Mouse (Mus musculus) hindbrain, embryonic 16.5 days (tissue): ENCODE measurements around the gene Slc4a4. TPM values are rescaled to one million over a fixed set of nuclear protein-coding genes. Genes with fewer than 3 reads are reported as not detected.

ENCODE experiments used
- ATAC-seq: fragments of 200-750 bp; cut with Nextera tagmentation; 2 replicates; pipeline ENCODE4 v1.8.0; 2017; ENCODE audit warnings: moderate TSS enrichment, moderate library complexity
- H3K27ac ChIP-seq: fragments of 300-500 bp; sonication (generic); 2 replicates; pipeline ENCODE4 v1.5.1; 2014; ENCODE audit warnings: low read depth, mild to moderate bottlenecking, control low read depth, low read length, moderate library complexity
- H3K27me3 ChIP-seq: fragments of 300-500 bp; sonication (generic); replicated peaks from 2 replicates; pipeline ENCODE4 v1.6.1; 2014; ENCODE audit warnings: low read length; ENCODE audit not compliant: control insufficient read depth, insufficient read depth
- H3K36me3 ChIP-seq: fragments of 300-500 bp; sonication (generic); 2 replicates; pipeline ENCODE4 v1.6.1; 2014; ENCODE audit warnings: mild to moderate bottlenecking, low read length, moderate library complexity, mixed read lengths; ENCODE audit not compliant: control insufficient read depth, insufficient read depth
- H3K4me1 ChIP-seq: fragments of 300-500 bp; sonication (generic); 2 replicates; pipeline ENCODE4 v1.6.1; 2014; ENCODE audit warnings: low read depth, low read length; ENCODE audit not compliant: control insufficient read depth, insufficient read depth
- H3K4me2 ChIP-seq: fragments of 300-500 bp; sonication (generic); 2 replicates; pipeline ENCODE4 v1.6.1; 2014; ENCODE audit warnings: mild to moderate bottlenecking, low read length, control low read depth, moderate library complexity
- H3K4me3 ChIP-seq: fragments of 300-500 bp; sonication (generic); 2 replicates; pipeline ENCODE4 v1.5.1; 2014; ENCODE audit warnings: mild to moderate bottlenecking, low read length, control low read depth, moderate library complexity
- H3K9ac ChIP-seq: fragments of 300-500 bp; sonication (generic); 2 replicates; pipeline ENCODE4 v1.6.1; 2014; ENCODE audit warnings: low read depth, mild to moderate bottlenecking, control low read depth, low read length, moderate library complexity
- H3K9me3 ChIP-seq: fragments of 300-500 bp; sonication (generic); 2 replicates; pipeline ENCODE4 v1.6.1; 2014; ENCODE audit warnings: mild to moderate bottlenecking, low read length, moderate library complexity; ENCODE audit not compliant: control insufficient read depth
- WGBS: fragments of 180-500 bp; shearing (Covaris S2); extraction: QIAGEN DNeasy Blood & Tissue Kit; methylation state at CpG from one replicate; pipeline ENCODE4 v1.1.7; 2014; 5-methylcytosine and 5-hydroxymethylcytosine counted together
- polyA plus RNA-seq: library from polyadenylated mRNA; unstranded; fragments of >200 nt; fragmentation: Nextera tagmentation; extraction: Ambion mirVana; gene quantifications from 2 replicates; pipeline ENCODE4 v1.2.1, GENCODE M21; 2015

Slc4a4 gene
- polyA plus RNA-seq, 1 experiment from 2014 or later, result 9.1 TPM

DNA sequence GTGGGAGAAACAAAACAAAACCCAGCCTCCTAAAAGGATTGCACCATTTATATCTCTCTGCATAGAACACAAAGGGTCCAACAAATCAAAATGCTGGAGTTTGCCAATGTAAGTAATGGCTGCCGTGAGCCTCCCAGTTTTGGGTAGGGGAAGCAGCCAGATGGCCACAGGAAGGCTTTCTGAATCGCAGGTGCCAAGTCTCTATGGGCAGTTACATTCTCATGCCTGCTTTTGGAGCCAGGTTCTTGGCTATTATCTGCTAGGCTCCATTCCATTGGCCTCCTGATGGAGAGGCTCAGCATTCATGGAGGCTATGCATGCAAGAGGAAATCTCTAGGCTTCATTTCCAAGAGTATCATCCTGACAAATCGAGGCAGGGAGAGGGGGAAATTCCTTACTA, 169.0 kb downstream of the Slc4a4 start:
- H3K27me3 ChIP-seq, result no peaks in the 10 kb centered on the region
- H3K9me3 ChIP-seq, result no peaks in the 10 kb centered on the region
- no peak overlapping the region for H3K27ac ChIP-seq
- no peak for ATAC-seq
- WGBS, result 75% methylated on average over 3 of the region's 3 CpGs
- H3K4me1 ChIP-seq, result no peaks in the 10 kb centered on the region
- no peaks in the 10 kb centered on the region for H3K36me3 ChIP-seq
- H3K4me3 ChIP-seq, result no peak overlapping the region
- H3K4me2 ChIP-seq, result no peak overlapping the region
- H3K9ac ChIP-seq, result no peak overlapping the region

GRCm38 (mm10) chr5:89056370-89056769, 169.8 kb downstream of the Slc4a4 start:
- H3K4me3 ChIP-seq, result no peak overlapping the region
- no peak overlapping the region for H3K27ac ChIP-seq

DNA sequence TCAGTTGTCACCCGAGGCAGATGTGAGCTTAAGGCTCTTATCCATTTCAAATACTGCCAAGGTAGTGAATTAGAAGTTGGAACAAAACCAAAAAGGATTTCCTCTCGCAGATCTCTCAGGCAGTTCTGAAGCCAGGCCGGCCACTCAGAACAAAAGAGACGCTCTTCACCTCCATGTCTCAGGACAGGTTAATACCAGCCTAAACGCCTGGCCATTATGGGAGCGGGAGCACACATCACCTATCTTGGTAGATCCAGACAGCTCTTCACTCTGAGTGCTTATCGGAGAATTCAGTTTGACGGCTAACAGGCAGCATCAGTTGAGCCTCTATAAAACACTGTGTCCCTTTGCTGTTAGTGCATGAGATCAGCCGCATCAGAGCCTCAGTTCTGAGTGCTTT, 174.5 kb downstream of the Slc4a4 start:
- H3K27me3 ChIP-seq, result no peaks in the 10 kb centered on the region
- no peaks in the 10 kb centered on the region for H3K36me3 ChIP-seq
- no peaks in the 10 kb centered on the region for H3K9me3 ChIP-seq
- H3K4me3 ChIP-seq, result no peak overlapping the region
- no peaks in the 10 kb centered on the region for H3K4me1 ChIP-seq
- no peak overlapping the region for H3K9ac ChIP-seq
- ATAC-seq, result no peak
- H3K27ac ChIP-seq, result no peak overlapping the region
- no peak overlapping the region for H3K4me2 ChIP-seq
- 85% methylated on average over 9 of the region's 9 CpGs for WGBS

More at GRCm38 (mm10) chr5:89056370-89056769, 169.8 kb downstream of the Slc4a4 start:
- Histone ChIP-seq H3K9me3 (no peaks in the 10 kb centered on the region), H3K36me3 (no peaks in the 10 kb centered on the region), H3K9ac (no peak overlapping the region), H3K4me1 (no peaks in the 10 kb centered on the region), H3K27me3 (no peaks in the 10 kb centered on the region), H3K4me2 (no peak overlapping the region)
- 82% methylated on average over 2 of the region's 2 CpGs for WGBS
- ATAC-seq, result no peak

DNA sequence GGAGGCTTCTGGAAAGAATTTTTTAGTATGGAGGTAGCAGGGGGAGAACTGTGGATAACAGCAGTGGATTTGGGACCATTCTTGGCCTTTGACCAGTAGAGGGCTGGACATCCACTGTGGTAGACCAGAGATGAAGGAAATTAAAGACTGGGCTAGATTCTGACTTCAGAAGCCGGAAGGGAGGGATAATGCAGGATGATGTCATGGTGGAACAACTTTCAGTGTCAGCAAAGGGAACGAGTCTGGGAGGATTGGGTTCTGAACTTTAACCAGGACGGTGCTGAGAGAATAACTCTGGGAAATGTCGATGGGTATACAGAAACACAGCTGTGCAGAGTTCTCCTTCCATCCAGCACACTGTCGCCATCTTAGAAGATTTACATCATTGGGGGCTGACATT, 175.7 kb downstream of the Slc4a4 start:
- ATAC-seq, result no peak

DNA sequence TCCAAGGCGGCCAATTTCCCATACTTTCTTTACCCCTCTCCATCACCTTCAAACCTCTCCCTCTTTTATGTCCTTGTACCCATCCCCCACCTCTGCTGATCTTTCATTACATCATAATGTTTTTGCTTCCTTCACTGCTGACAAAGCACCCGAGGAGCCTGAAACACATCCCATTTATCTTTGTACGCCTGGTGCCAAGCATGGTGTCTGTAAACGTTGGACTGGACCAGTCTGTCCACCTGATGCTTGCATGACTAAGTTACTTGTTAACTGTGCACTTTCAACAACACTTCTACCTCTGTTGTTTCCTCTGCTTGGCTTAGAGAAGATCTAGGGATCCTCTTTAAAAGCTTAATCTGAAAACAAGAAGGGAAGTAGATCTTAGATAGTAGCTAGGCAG, 180.5 kb downstream of the Slc4a4 start:
- no peaks in the 10 kb centered on the region for H3K9me3 ChIP-seq
- no peaks in the 10 kb centered on the region for H3K27me3 ChIP-seq
- 73% methylated on average over 4 of the region's 4 CpGs for WGBS
- no peak for ATAC-seq
- no peak overlapping the region for H3K4me3 ChIP-seq
- no peak overlapping the region for H3K9ac ChIP-seq
- no peak overlapping the region for H3K27ac ChIP-seq
- H3K36me3 ChIP-seq, result no peaks in the 10 kb centered on the region
- H3K4me1 ChIP-seq, result no peaks in the 10 kb centered on the region
- H3K4me2 ChIP-seq, result no peak overlapping the region

More for the DNA sequence above, 175.7 kb downstream of the Slc4a4 start:
- Histone ChIP-seq H3K27ac (no peak overlapping the region), H3K27me3 (no peaks in the 10 kb centered on the region), H3K4me1 (no peaks in the 10 kb centered on the region), H3K36me3 (no peaks in the 10 kb centered on the region), H3K9me3 (no peaks in the 10 kb centered on the region), H3K4me3 (no peak overlapping the region), H3K4me2 (no peak overlapping the region), H3K9ac (no peak overlapping the region)
- WGBS, result 88% methylated on average over 5 of the region's 5 CpGs

DNA sequence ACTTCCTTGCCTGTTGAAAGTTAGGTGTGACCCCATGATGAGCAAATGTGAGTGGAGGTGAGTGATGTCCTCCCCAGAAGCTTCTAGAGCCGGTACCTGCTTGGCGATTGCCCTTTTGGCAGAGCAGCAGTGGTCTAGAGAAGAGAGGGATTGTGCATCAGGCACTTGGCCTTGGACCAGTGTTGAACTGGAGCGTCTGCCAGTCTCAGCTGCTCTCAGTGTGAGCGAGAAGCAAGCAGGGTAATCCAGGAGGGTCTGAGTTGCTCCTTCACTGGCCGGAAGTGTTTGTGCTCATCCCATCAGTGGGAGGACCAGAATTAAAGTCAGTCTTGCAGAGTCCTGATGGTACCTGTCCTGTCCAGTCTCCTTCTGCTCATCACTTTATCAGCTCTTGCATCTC, 181.5 kb downstream of the Slc4a4 start:
- H3K9ac ChIP-seq, result no peak overlapping the region
- no peak overlapping the region for H3K27ac ChIP-seq
- ATAC-seq, result no peak
- no peaks in the 10 kb centered on the region for H3K36me3 ChIP-seq
- no peaks in the 10 kb centered on the region for H3K9me3 ChIP-seq
- no peaks in the 10 kb centered on the region for H3K27me3 ChIP-seq
- H3K4me3 ChIP-seq, result no peak overlapping the region
- H3K4me2 ChIP-seq, result no peak overlapping the region
- WGBS, result 82% methylated on average over 5 of the region's 5 CpGs
- H3K4me1 ChIP-seq, result no peaks in the 10 kb centered on the region

GRCm38 (mm10) chr5:89070051-89070450, 183.4 kb downstream of the Slc4a4 start:
- no peak for ATAC-seq
- WGBS, result 92% methylated on average over 3 of the region's 3 CpGs

DNA sequence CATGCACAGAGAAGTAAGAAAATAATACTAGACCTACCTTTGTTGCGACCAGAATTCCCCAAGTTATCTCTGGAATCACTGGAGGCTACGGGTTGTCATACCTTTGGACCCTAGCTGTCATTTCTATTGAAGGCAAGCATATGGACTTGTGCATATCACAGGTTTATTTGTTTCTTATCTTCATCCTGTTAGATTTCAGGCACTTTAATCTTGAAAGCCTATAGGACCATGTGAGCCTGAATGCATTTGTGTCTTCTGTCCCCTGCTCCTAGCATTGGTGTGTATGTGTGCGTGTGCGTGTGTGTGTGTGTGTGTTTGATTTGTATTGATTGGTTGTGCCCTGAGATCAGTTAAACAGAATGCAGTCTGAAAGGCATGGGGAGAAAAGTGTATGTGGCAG, 185.3 kb downstream of the Slc4a4 start:
- H3K27me3 ChIP-seq, result no peaks in the 10 kb centered on the region
- H3K27ac ChIP-seq, result no peak overlapping the region
- H3K4me3 ChIP-seq, result no peak overlapping the region
- no peak for ATAC-seq
- 93% methylated on average over 4 of the region's 4 CpGs for WGBS
- no peaks in the 10 kb centered on the region for H3K36me3 ChIP-seq
- no peaks in the 10 kb centered on the region for H3K9me3 ChIP-seq
- H3K4me2 ChIP-seq, result no peak overlapping the region
- no peak overlapping the region for H3K9ac ChIP-seq
- H3K4me1 ChIP-seq, result no peaks in the 10 kb centered on the region

More at GRCm38 (mm10) chr5:89070051-89070450, 183.4 kb downstream of the Slc4a4 start:
- H3K9ac ChIP-seq, result no peak overlapping the region
- H3K4me3 ChIP-seq, result no peak overlapping the region
- no peaks in the 10 kb centered on the region for H3K4me1 ChIP-seq
- H3K4me2 ChIP-seq, result no peak overlapping the region
- no peak overlapping the region for H3K27ac ChIP-seq
- H3K27me3 ChIP-seq, result no peaks in the 10 kb centered on the region
- no peaks in the 10 kb centered on the region for H3K9me3 ChIP-seq
- H3K36me3 ChIP-seq, result no peaks in the 10 kb centered on the region

DNA sequence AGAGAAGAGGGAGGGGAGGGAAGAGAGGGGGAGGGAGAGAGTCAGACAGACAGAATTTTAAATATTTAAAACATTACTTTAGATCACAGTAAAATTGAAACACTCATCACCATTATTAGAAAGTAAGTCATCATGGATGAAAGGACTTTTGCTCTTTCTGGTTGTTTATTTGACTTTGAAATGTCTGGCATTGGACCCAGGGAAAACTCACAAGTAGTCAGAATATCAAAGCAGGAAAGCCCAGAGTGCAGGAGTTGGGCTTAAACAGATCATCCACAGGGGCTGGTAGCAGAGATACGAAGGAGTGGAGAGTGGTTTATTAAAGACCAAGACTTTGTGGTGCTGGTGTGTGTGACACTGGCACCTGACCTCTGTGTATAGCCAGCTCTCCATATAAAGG, 191.1 kb downstream of the Slc4a4 start:
- Histone ChIP-seq H3K9ac (no peak overlapping the region), H3K36me3 (no peaks in the 10 kb centered on the region), H3K4me2 (no peak overlapping the region), H3K27me3 (no peaks in the 10 kb centered on the region), H3K9me3 (no peaks in the 10 kb centered on the region), H3K27ac (no peak overlapping the region), H3K4me1 (no peaks in the 10 kb centered on the region), H3K4me3 (no peak overlapping the region)
- ATAC-seq, result no peak
- WGBS, result 94% methylated on average over 1 of the region's 1 CpGs

DNA sequence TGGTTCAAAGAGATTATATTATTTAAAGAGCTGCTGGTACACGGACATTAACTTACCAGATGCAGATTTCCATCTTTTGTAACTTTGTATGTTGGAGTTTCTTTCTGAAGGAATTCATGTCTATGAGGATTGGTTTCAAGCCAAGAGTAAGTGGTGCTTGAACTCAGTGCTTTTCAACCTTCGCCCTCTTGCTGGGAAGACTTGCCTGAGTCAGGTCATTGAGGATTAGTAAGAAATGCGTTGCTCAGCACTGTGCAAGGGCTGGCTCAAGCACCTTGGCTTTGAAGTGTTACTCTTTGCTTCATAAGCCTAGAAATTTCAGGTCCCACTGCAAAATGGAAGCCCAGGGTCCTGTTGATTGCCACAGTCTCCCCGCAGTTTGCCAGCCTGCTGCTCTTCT, 196.9 kb downstream of the Slc4a4 start:
- no peak for ATAC-seq
- no peaks in the 10 kb centered on the region for H3K27me3 ChIP-seq
- no peaks in the 10 kb centered on the region for H3K9me3 ChIP-seq
- no peaks in the 10 kb centered on the region for H3K36me3 ChIP-seq
- no peak overlapping the region for H3K4me2 ChIP-seq
- no peak overlapping the region for H3K9ac ChIP-seq
- H3K27ac ChIP-seq, result no peak overlapping the region
- H3K4me3 ChIP-seq, result no peak overlapping the region
- WGBS, result 89% methylated on average over 4 of the region's 4 CpGs
- H3K4me1 ChIP-seq, result no peaks in the 10 kb centered on the region
